Mouse (Mus musculus) cortical plate, adult 2 months (tissue): ENCODE measurements at regions not wholly inside any gene's neighbourhood (a gene's known extent, or its start where the extent isn't known, plus 50 kb on each side); places are given as distances from the start of the nearest gene placed in this dataset.

Source experiments
- CTCF ChIP-seq: fragments of 200-500 bp; IDR thresholded peaks from 2 replicates; pipeline ENCODE4 v1.5.1; 2011; ENCODE audit warnings: mild to moderate bottlenecking, control low read depth, low read length; ENCODE audit not compliant: insufficient read depth; ENCODE audit errors: extremely low read depth
- POLR2A ChIP-seq: fragments of 200-500 bp; IDR thresholded peaks from 2 replicates; pipeline ENCODE4 v1.6.1; 2011; ENCODE audit warnings: mild to moderate bottlenecking, low read length, control low read depth; ENCODE audit not compliant: insufficient read depth; ENCODE audit errors: extremely low read depth

DNA sequence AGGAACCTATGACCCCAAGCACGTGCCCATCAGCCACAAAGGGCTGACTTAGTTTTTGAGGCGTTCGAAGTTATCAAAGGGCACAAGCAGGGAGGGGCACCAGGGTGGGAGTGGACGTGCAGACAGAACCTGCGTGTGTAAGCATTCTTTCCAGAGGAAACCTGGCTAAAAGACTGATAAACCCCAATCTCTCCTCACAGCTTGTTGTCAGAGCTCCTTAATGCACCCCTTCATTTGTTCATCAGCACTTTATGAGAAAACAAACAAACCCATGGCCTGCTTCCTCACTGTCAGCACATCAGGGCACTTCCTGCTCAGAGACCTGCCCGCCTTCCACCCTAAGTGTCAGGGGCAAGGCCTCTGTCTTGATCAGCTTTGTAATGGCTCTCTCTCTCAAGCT, 76.6 kb upstream of the Srd5a3 start:
- no peak for TF ChIP-seq CTCF
- no peak for TF ChIP-seq POLR2A
